Mouse (Mus musculus): ENCODE data around the gene Med24. TPM values are rescaled to one million over a fixed set of nuclear protein-coding genes. Genes with fewer than 3 reads are reported as not detected.

Gene Med24
- polyA plus RNA-seq, 1 experiment from 2014 or later = 55.1 TPM

DNA sequence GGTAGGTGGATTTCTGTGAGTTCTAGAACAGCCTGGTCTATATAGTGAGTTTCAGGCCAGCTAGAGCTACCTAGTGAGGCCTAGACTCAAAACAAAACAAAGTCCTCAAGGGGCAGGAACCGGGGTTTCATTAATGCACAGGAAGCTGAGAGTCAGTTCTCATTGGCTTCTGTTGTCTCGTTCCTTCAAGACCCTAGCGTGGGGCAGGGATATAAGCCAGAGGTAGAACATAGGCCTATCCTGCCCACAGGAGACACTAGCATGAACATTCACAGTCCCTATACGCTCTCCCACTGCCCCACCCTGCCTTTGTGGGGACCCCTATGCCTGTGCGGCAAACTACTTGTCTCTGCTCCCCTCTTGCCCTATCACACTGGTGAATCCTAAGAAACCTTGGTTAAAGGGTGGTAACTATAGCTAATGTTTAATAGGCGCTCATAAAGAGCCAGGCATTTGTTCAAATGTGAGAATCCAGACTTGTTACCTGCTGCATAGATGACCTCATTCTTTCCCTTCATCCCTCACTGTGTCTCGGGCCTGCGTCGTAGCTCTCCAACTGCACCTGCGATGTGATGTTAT, 23.4 kb upstream of the Med24 start:
- Histone ChIP-seq H3K27me3 (ENCODE audit: control insufficient read depth, insufficient read depth, low read length) (no peaks in the 10 kb centered on the region), H3K36me3 (replicated peaks; ENCODE audit: control insufficient read depth, insufficient read depth, low read depth, low read length) (no peaks in the 10 kb centered on the region), H3K4me2 (ENCODE audit: low read depth, low read length) (no peak overlapping the region), H3K4me3 (ENCODE audit: low read depth, low read length) (no peak overlapping the region), H3K9me3 (replicated peaks; ENCODE audit: control insufficient read depth, low read length) (no peaks in the 10 kb centered on the region), H3K4me1 (ENCODE audit: control insufficient read depth, insufficient read depth, low read length) (peaks cover 16% of the 10 kb centered on the region), H3K9ac (replicated peaks; ENCODE audit: low read length) (no peak overlapping the region), H3K27ac (replicated peaks; ENCODE audit: low read depth, low read length) (no peak overlapping the region; the same call in 1 of the 2 replicates)
- DNase-seq (ENCODE audit: low spot score) (no peak), ATAC-seq (replicated peaks; ENCODE audit: insufficient number of reproducible peaks, low FRiP score, low TSS enrichment, low read depth) (no peak)
- WGBS = 83% methylated on average over 10 of the region's 10 CpGs

DNA sequence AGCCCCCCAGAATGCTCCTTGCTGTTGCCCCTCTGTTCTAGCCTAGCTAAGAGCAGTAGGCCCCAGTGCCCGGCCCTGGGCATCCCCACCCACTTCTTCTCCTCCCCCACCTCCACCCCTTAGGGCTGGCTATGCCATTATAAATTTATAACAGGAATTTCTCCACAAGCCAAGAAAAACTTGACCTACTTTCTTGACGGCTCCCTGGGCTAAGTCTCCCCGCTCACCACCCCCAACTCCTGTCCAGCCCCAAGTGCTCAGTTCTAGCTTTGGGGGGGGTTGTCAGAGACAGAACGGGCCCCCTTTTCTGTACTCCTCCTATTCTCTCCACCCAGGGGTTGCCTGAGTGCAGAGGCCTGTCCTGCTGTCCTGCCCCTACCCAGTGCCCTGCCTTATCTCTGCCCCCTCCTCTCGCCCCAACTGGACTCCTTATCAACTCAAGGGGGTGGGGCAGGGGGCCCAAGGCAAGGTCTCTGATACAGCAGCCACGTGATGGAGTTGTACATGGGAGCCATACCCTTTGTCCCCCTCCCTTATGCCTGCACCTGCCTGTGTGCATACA, 22.1 kb upstream of the Med24 start:
- no peak overlapping the region for H3K4me2 ChIP-seq (ENCODE audit: low read depth, low read length)
- no peaks in the 10 kb centered on the region for H3K36me3 ChIP-seq (replicated peaks; ENCODE audit: control insufficient read depth, insufficient read depth, low read depth, low read length)
- no peak overlapping the region for H3K4me3 ChIP-seq (ENCODE audit: low read depth, low read length)
- no peak overlapping the region for H3K27ac ChIP-seq (replicated peaks; ENCODE audit: low read depth, low read length)
- peak overlapping the region; percentile 34 for H3K9ac ChIP-seq (replicated peaks; ENCODE audit: low read length)
- ATAC-seq (replicated peaks; ENCODE audit: insufficient number of reproducible peaks, low FRiP score, low TSS enrichment, low read depth) (0 out of 2 replicates have a peak, but pooled peaks have one; percentile 22), DNase-seq (ENCODE audit: low spot score) (no peak)
- H3K4me1 ChIP-seq (ENCODE audit: control insufficient read depth, insufficient read depth, low read length) = peaks cover 22% of the 10 kb centered on the region
- WGBS = 41% methylated on average over 6 of the region's 6 CpGs
- no peaks in the 10 kb centered on the region for H3K27me3 ChIP-seq (ENCODE audit: control insufficient read depth, insufficient read depth, low read length)
- H3K9me3 ChIP-seq (replicated peaks; ENCODE audit: control insufficient read depth, low read length) = no peaks in the 10 kb centered on the region

DNA sequence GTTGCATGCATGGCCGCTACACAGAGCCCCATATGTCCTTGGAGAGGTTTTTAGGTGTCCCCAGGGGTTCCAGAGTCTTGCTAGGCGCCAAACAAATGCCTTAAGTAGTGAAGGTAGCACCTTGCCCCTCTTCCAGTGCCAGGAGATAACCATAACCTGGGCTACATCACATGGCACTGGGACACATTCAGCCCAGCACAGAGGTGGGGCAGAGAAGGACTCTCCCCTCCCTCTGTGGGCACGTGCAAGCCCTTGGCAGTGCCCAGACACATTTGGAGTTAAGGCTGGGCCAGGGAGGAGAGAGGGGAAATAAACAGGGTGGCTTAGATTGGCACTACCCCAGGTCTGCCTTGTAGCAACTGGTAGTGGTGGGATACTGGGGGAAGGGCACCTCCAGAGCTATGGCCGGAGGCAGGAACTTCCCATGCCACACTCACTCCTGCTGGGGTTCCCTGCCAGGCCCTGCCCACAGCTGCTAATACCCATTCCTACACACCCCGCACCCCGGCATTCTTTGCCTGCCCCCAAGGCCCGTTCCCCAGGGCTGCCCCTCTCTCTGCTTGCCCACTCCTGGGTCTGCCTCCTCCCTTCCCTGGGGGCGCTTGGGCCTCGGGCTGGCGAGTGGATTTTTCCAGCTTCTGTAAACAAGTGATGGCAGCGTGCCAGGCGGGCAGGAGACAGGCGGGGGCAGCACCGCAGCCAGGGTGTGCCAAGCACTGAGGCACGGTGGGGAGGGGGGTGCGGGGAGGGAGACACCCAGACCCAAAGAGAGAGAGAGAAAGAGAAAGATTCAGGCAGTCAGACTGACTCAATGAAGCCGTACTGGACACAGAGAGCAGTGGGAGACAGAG, 21.3 kb upstream of the Med24 start:
- Histone ChIP-seq H3K36me3 (replicated peaks; ENCODE audit: control insufficient read depth, insufficient read depth, low read depth, low read length) (no peaks in the 10 kb centered on the region), H3K4me1 (ENCODE audit: control insufficient read depth, insufficient read depth, low read length) (peaks cover 22% of the 10 kb centered on the region), H3K27me3 (ENCODE audit: control insufficient read depth, insufficient read depth, low read length) (no peaks in the 10 kb centered on the region), H3K9ac (replicated peaks; ENCODE audit: low read length) (peak overlapping the region; percentile 34), H3K27ac (replicated peaks; ENCODE audit: low read depth, low read length) (no peak overlapping the region), H3K9me3 (replicated peaks; ENCODE audit: control insufficient read depth, low read length) (no peaks in the 10 kb centered on the region), H3K4me2 (ENCODE audit: low read depth, low read length) (no peak overlapping the region), H3K4me3 (ENCODE audit: low read depth, low read length) (no peak overlapping the region)
- DNase-seq (ENCODE audit: low spot score) = no peak
- ATAC-seq (replicated peaks; ENCODE audit: insufficient number of reproducible peaks, low FRiP score, low TSS enrichment, low read depth) = no peak
- WGBS = 43% methylated on average over 16 of the region's 17 CpGs

DNA sequence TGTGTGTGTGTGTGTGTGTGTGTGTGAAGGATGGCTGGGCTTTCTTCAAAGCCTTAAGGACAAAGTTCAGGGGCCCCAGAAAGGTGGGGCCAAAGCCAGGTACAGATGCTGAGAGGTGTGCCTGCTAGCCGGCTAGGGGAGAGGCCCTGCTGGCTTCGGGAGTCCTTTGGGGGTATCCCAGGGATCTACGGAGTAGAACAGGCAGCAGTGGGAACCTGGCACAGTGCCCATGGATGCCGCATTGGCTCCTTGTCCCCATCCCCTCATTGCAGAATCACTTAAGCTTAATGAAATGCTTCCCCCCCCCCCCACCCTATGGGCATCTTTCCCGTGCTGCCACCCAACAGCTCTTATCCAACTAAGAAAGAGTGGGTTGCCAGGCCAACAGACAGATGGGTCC, 20.5 kb upstream of the Med24 start:
- no peak overlapping the region for H3K27ac ChIP-seq (replicated peaks; ENCODE audit: low read depth, low read length)
- peaks cover 22% of the 10 kb centered on the region for H3K4me1 ChIP-seq (ENCODE audit: control insufficient read depth, insufficient read depth, low read length)
- DNase-seq (ENCODE audit: low spot score) = no peak
- no peak overlapping the region for H3K4me2 ChIP-seq (ENCODE audit: low read depth, low read length)
- H3K36me3 ChIP-seq (replicated peaks; ENCODE audit: control insufficient read depth, insufficient read depth, low read depth, low read length) = no peaks in the 10 kb centered on the region
- 56% methylated on average over 5 of the region's 5 CpGs for WGBS
- H3K27me3 ChIP-seq (ENCODE audit: control insufficient read depth, insufficient read depth, low read length) = no peaks in the 10 kb centered on the region
- no peaks in the 10 kb centered on the region for H3K9me3 ChIP-seq (replicated peaks; ENCODE audit: control insufficient read depth, low read length)
- H3K9ac ChIP-seq (replicated peaks; ENCODE audit: low read length) = peak overlapping the region; percentile 22; the same call in 1 of the 2 replicates
- H3K4me3 ChIP-seq (ENCODE audit: low read depth, low read length) = no peak overlapping the region
- no peak for ATAC-seq (replicated peaks; ENCODE audit: insufficient number of reproducible peaks, low FRiP score, low TSS enrichment, low read depth)

DNA sequence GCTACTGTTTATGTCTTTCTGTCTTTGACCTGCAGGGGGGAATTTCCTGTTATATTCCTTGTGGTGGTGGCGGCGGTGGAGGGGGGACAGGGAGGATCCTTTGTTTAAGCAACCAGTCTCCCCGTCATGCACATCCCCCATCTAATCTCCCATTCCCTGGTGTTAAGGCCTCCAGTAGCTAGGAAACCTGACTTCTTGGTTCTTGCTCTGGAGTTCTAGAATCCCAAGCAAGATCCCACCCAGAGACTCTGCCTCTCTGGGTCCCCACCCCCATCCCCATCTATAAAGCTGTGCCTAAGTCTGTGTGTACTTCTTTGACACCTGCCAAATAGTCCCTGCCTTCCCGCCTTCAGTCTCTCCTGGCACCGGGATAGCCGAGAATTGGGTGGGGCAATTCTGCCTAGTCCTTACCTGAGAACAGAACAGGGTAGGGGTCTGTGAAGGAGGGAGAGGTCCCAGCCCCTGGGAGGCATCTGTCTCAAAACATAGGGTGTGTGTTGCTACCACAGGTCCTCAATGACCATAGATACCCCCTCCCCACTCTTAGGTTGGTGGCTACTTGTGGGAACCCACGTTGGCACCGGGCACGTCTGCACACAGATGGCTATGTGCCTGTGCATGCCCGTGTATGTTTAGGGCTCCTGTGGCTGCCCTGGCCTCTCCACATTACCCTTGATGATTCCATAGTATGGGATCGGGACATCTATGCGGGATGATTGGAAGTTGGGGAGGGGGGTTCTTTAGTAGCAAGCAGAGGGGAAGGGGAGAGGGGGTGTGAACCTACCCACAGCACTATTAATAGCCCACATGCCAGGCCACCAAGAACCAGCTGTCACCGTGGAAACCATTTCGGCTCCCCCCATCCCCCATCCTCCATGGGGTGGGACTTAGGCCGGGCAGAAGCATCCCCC, 19.5 kb upstream of the Med24 start:
- Histone ChIP-seq H3K9ac (replicated peaks; ENCODE audit: low read length) (no peak overlapping the region), H3K9me3 (replicated peaks; ENCODE audit: control insufficient read depth, low read length) (no peaks in the 10 kb centered on the region), H3K27ac (replicated peaks; ENCODE audit: low read depth, low read length) (no peak overlapping the region), H3K4me1 (ENCODE audit: control insufficient read depth, insufficient read depth, low read length) (peaks cover 24% of the 10 kb centered on the region), H3K36me3 (replicated peaks; ENCODE audit: control insufficient read depth, insufficient read depth, low read depth, low read length) (no peaks in the 10 kb centered on the region), H3K27me3 (ENCODE audit: control insufficient read depth, insufficient read depth, low read length) (no peaks in the 10 kb centered on the region), H3K4me2 (ENCODE audit: low read depth, low read length) (0 out of 2 replicates have a peak overlapping the region, but pooled peaks have one; percentile 23), H3K4me3 (ENCODE audit: low read depth, low read length) (no peak overlapping the region)
- no peak for ATAC-seq (replicated peaks; ENCODE audit: insufficient number of reproducible peaks, low FRiP score, low TSS enrichment, low read depth)
- DNase-seq (ENCODE audit: low spot score) = peak; percentile 36
- WGBS = 30% methylated on average over 15 of the region's 15 CpGs

DNA sequence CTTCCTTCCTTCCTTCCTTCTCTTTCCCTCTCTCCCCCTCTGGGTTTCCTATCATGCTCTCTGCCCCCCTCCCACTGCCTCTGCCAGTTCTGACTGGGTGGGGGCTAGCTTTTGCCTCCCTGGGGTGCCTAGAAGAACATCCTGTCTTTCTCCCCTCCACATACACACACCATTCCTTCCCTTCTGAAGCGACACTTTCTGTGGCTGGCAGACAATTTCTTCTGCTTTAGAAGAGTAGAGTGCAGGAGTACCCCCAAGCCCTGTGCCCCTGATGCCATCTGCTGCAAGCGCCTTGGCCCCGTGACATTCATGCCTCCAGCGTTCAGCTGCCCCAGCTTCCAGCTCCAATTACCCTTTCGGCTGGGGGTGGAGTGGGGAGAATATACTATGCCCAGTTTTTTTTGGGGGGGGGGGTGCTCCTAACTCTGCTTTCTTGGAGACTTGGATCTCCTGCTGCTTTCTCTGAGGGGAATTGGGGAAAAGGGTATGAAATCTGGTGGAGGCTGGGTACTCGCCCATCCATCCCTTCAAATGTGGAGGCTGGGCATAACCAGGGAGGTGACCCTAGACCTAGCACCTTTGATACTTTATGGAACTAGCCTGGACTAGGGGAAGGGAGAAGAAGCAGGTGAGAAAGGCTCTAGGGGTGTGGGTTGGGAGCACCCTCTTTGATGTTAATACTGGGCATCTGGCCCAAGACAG, 18.7 kb upstream of the Med24 start:
- H3K36me3 ChIP-seq (replicated peaks; ENCODE audit: control insufficient read depth, insufficient read depth, low read depth, low read length) = no peaks in the 10 kb centered on the region
- H3K9ac ChIP-seq (replicated peaks; ENCODE audit: low read length) = peak overlapping the region; percentile 34
- H3K27me3 ChIP-seq (ENCODE audit: control insufficient read depth, insufficient read depth, low read length) = no peaks in the 10 kb centered on the region
- no peak overlapping the region for H3K4me3 ChIP-seq (ENCODE audit: low read depth, low read length)
- H3K4me1 ChIP-seq (ENCODE audit: control insufficient read depth, insufficient read depth, low read length) = peaks cover 29% of the 10 kb centered on the region
- peak overlapping the region; percentile 19 for H3K4me2 ChIP-seq (ENCODE audit: low read depth, low read length)
- H3K27ac ChIP-seq (replicated peaks; ENCODE audit: low read depth, low read length) = 0 out of 2 replicates have a peak overlapping the region, but pooled peaks have one; percentile 41
- DNase-seq (ENCODE audit: low spot score) (no peak), ATAC-seq (replicated peaks; ENCODE audit: insufficient number of reproducible peaks, low FRiP score, low TSS enrichment, low read depth) (no peak)
- 17% methylated on average over 6 of the region's 6 CpGs for WGBS
- H3K9me3 ChIP-seq (replicated peaks; ENCODE audit: control insufficient read depth, low read length) = no peaks in the 10 kb centered on the region
